Mouse (Mus musculus) heart, embryonic 14.5 days (tissue): ENCODE data around the gene Alg3. TPM values are rescaled to one million over a fixed set of nuclear protein-coding genes. Genes with fewer than 3 reads are reported as not detected.

Source experiments
- ATAC-seq: fragments of 200-750 bp; cut with Nextera tagmentation; 2 replicates; pipeline ENCODE4 v1.8.0; 2017; ENCODE audit warnings: low read depth, moderate TSS enrichment; ENCODE audit not compliant: insufficient number of reproducible peaks, insufficient read depth, low FRiP score
- H3K27ac ChIP-seq, 2 experiments: fragments of 200-500 bp in 1 of 2; fragments of 300-500 bp in 1 of 2; sonication (generic) in 1 of 2; replicated peaks in 1 of 2; 2 replicates each; pipeline ENCODE4 v1.5.1; 2012 to 2014; ENCODE audit warnings: low read depth in 2 of 2, low read length in 2 of 2, control low read depth in 1 of 2, mild to moderate bottlenecking in 1 of 2, mixed read lengths in 1 of 2; ENCODE audit not compliant: control insufficient read depth in 1 of 2, insufficient read depth in 1 of 2
- H3K27me3 ChIP-seq: fragments of 300-500 bp; sonication (generic); 2 replicates; pipeline ENCODE4 v1.6.1; 2014; ENCODE audit warnings: mild to moderate bottlenecking, low read length, control low read depth; ENCODE audit not compliant: control insufficient read depth, insufficient read depth
- H3K36me3 ChIP-seq: fragments of 300-500 bp; sonication (generic); 2 replicates; pipeline ENCODE4 v1.6.1; 2014; ENCODE audit warnings: mild to moderate bottlenecking, control low read depth, low read length, mixed read lengths; ENCODE audit not compliant: control insufficient read depth, insufficient read depth
- H3K4me1 ChIP-seq, 2 experiments: fragments of 200-500 bp in 1 of 2; fragments of 300-500 bp in 1 of 2; sonication (generic) in 1 of 2; 2 replicates each; pipeline ENCODE4 v1.6.1; 2012 to 2014; ENCODE audit warnings: low read length in 2 of 2, control low read depth in 1 of 2, mixed read lengths in 1 of 2; ENCODE audit not compliant: control insufficient read depth in 2 of 2, insufficient read depth in 2 of 2
- H3K4me2 ChIP-seq: fragments of 300-500 bp; sonication (generic); 2 replicates; pipeline ENCODE4 v1.6.1; 2014; ENCODE audit warnings: mild to moderate bottlenecking, low read length
- H3K4me3 ChIP-seq, 2 experiments: fragments of 200-500 bp in 1 of 2; fragments of 300-500 bp in 1 of 2; sonication (generic) in 1 of 2; 2 replicates each; pipeline ENCODE4 v1.5.1; 2012 to 2014; ENCODE audit warnings: low read length in 2 of 2, mild to moderate bottlenecking in 2 of 2, control low read depth in 1 of 2, low read depth in 1 of 2, moderate library complexity in 1 of 2; ENCODE audit not compliant: control insufficient read depth in 1 of 2, insufficient read depth in 1 of 2
- H3K9ac ChIP-seq: fragments of 300-500 bp; sonication (generic); 2 replicates; pipeline ENCODE4 v1.6.1; 2014; ENCODE audit warnings: mild to moderate bottlenecking, low read length
- H3K9me3 ChIP-seq: fragments of 300-500 bp; sonication (generic); 2 replicates; pipeline ENCODE4 v1.6.1; 2016; ENCODE audit warnings: low read length, control low read depth; ENCODE audit not compliant: control insufficient read depth
- whole genome bisulfite sequencing: fragments of 180-500 bp; shearing (Covaris S2); extraction: QIAGEN DNeasy Blood & Tissue Kit; methylation state at CpG from one replicate; pipeline ENCODE4 v1.1.7; 2014; 5-methylcytosine and 5-hydroxymethylcytosine counted together
- polyA plus RNA-seq: library from polyadenylated mRNA; unstranded; fragments of >200 nt; fragmentation: Nextera tagmentation; extraction: Ambion mirVana; gene quantifications from 2 replicates; pipeline ENCODE4 v1.2.1, GENCODE M21; 2014

Gene Alg3
- polyA plus RNA-seq, 1 experiment from 2014 or later = 29.3 TPM

DNA sequence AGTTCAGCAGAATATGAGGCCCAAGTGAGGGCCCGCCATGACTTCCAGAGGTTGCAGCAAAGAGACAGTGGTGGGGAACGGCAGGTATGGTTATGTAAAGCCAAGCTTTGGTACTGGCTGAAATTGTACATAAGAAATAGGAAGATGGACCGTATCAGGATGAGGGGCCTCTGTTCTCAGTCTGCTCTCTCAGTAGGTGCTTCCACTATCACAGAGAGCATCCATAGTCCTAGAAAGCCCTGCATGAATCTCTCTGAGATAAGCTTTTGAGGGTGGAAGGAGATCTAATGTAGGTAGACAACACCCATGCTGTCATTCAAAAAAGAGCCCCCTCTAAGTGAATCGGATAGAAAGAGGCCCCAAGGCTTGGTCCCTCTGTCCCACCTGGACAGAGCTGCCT, 15.8 kb downstream of the Alg3 start:
- WGBS = 71% methylated on average over 4 of the region's 4 CpGs
- Histone ChIP-seq H3K9me3 (no peaks in the 10 kb centered on the region), H3K4me1 (peaks cover 0 to 5% of the 10 kb centered on the region in 2 experiments; a peak in 1 of 4 replicates), H3K4me2 (no peak overlapping the region), H3K4me3 (no peak overlapping the region), H3K36me3 (no peaks in the 10 kb centered on the region), H3K9ac (no peak overlapping the region), H3K27ac (no peak overlapping the region), H3K27me3 (peaks cover 34% of the 10 kb centered on the region)
- no peak for ATAC-seq

DNA sequence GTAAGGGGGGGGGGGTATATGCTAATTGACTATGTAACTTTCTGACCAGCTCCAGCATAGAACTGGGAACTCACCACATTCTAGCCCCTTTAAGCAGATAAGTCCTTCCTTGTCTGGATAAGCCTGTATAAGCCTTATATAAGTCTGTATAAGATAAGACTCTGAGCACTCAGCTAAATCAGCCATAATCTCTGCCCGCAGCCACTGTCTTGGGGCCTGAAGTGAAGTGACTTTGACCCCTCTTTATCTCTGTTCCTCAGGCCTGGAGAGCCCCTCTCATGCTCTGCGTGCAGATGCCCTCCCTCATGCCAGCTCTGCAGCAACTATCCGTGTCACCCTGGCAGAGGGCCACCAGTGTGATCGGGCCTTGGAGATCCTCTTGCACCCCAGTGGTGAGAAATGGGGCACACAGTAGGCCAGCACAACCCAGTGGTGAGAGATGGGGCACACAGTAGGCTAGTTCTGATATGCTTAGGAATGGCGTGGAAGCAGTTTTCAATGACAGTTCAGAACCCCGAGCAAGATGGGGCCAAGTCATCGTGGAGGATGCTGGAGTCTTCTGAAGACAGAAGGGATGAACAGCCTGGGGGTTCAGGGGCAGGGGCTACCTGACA, 16.4 kb downstream of the Alg3 start:
- no peak for ATAC-seq
- Histone ChIP-seq H3K9ac (no peak overlapping the region), H3K36me3 (no peaks in the 10 kb centered on the region), H3K9me3 (no peaks in the 10 kb centered on the region), H3K4me2 (no peak overlapping the region), H3K27ac (no peak overlapping the region), H3K4me3 (no peak overlapping the region), H3K4me1 (peaks cover under 1 to 10% of the 10 kb centered on the region in 2 experiments; a peak in 2 of 4 replicates), H3K27me3 (peaks cover 40% of the 10 kb centered on the region)
- 59% methylated on average over 7 of the region's 7 CpGs for WGBS

DNA sequence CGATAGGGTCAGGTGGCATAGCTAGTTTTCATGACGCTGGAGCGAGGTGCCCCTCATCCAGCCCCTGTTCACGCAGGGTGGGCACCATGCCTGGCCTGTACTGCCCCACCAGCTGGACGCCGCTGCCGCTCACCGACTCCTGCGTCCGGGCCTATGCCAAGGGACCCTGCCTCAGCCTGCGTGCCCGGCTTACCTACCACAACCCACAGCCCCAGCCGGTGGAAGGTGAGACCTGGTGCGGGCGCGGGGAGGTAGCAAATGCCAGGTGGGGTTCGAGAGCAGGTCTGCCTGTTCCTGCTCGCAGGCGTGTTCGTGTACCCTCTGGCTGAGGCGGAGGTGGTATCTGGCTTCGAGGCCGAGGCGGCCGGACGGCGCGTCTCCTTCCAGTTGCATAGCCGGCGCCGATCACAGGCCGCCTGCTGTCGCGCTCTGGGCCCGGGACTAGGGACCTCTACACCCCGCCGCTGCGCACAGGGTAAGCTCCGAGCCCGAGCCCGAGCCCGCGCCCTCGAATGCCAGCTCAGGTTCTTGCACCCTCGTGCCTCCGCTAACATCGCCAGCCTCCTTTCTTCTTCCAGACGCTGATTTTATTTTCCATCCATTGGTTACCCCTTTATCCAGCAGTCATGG, 20.3 kb downstream of the Alg3 start:
- Histone ChIP-seq H3K4me2 (peak overlapping the region; percentile 88), H3K4me1 (peaks cover 5 to 21% of the 10 kb centered on the region in 2 experiments; a peak in 2 of 4 replicates), H3K9ac (no peak overlapping the region), H3K9me3 (no peaks in the 10 kb centered on the region), H3K36me3 (no peaks in the 10 kb centered on the region), H3K27me3 (peaks cover 63% of the 10 kb centered on the region), H3K27ac (no peak overlapping the region), H3K4me3 (peak overlapping the region; percentile 8 to 52; a peak in 2 of 4 replicates)
- 7% methylated on average over 47 of the region's 48 CpGs for WGBS
- ATAC-seq = no peak

DNA sequence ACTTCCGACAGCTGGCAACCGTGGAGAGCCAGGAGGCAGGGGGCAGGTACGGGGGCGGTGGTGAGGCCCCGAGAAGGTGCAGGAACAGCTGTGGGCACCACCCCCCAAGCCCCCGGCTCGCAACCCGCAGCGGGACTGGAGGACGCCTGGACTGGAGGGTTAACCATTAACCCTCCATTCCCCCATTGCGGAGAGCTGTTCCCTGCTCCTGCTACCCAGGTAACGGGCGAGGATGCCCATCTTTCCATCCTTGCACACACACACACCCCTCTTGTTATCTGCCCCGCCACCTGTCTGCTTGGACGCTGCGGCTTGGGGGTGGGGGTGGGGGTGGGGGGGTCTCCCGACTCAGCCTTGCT, 20.9 kb downstream of the Alg3 start:
- ATAC-seq = no peak
- no peaks in the 10 kb centered on the region for H3K9me3 ChIP-seq

DNA sequence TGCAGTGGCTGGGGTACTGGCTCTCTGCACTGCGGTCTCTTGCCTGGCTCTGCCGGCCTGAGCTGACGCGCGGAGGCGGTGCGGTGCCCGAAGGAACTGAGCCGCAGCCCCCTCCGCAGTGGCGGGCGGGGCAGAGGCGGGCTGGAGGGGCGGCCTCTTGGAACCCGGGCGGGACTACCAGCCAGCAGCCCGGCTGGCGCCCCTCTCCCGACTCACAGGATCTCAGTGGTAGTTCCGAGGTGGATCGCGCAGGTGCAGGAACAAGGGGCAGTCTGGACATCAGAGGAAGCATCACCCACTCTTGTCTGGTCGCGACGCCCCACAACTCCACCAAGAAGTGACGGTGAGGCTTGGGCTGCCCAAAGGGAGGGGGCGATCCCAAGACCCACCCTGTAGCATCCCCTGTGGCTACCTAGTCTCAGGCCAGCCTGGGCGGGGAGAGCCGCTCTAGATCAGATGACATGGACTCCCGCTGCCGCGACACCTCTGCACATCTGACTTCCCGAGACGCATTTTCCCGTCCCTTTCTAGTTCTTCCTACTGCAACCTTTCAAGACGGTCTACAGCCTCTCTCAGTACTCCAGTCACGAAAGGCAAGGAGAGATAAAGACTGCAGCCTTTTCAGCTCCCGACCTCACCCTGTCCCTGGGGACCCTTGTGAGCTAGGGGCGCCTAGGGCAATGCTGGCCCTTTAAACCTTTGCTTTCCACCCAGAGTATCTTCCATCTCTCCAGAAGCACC, 21.4 kb downstream of the Alg3 start:
- Histone ChIP-seq H3K4me3 (peak overlapping the region; percentile 51 to 52), H3K9ac (peak overlapping the region; percentile 48), H3K27me3 (peaks cover 63% of the 10 kb centered on the region), H3K36me3 (no peaks in the 10 kb centered on the region), H3K27ac (no peak overlapping the region), H3K4me1 (peaks cover 5 to 21% of the 10 kb centered on the region in 2 experiments; a peak in 2 of 4 replicates), H3K9me3 (no peaks in the 10 kb centered on the region), H3K4me2 (peak overlapping the region; percentile 88)
- peak; percentile 48; the same call in 1 of the 2 replicates for ATAC-seq
- WGBS = under 1% methylated on average over 36 of the region's 39 CpGs

More for the DNA sequence above, 20.9 kb downstream of the Alg3 start:
- Histone ChIP-seq H3K4me1 (peaks cover 5 to 21% of the 10 kb centered on the region in 2 experiments; a peak in 2 of 4 replicates), H3K4me2 (peak overlapping the region; percentile 88), H3K36me3 (no peaks in the 10 kb centered on the region), H3K27me3 (peaks cover 63% of the 10 kb centered on the region), H3K9ac (no peak overlapping the region), H3K27ac (no peak overlapping the region), H3K4me3 (peak overlapping the region in 1 of 2 experiments; percentile 52; a peak in 3 of 4 replicates)
- WGBS = 6% methylated on average over 17 of the region's 17 CpGs

DNA sequence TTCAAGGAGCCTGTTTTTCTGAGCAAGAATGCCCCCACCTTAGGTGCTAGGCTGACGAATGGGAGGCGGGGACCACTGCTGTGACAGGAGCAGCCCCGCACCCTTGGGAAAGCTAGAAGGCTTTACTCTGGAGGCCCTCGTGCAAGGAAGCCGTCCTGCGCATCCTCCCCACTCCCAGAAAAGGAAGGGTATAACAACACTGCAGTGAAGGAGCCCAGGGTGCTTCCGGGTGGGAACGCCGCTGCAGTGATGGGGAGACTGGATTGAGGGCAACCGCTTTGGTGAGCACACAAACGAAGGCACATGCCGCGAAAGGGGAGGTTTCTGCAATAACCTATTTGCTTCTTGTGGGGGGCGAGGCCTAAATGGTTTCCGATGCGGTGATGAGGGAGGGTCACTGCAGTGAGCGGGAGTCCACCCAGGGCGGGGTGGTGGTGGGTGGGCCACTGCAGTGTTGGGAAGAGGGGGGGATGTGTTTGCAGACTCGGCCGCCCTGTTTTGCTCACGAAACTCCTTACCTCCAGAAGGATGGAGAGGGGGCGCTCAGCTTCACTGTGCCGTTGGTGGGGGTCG, 22.1 kb downstream of the Alg3 start, which contains the start of gene Vwa5b2:
Gene Vwa5b2, plus strand, starts transcription at position 106 of the 573 bp plus-strand sequence.
- peak within 1 kb of the TSS; percentile 88 for H3K4me2 ChIP-seq
- peaks cover 63% of the 10 kb centered on the region for H3K27me3 ChIP-seq
- peak within 1 kb of the TSS; percentile 48 for H3K9ac ChIP-seq
- H3K4me1 ChIP-seq = peaks cover 5 to 21% of the 10 kb centered on the region in 2 experiments; a peak in 2 of 4 replicates
- H3K4me3 ChIP-seq = peak within 1 kb of the TSS; percentile 51 to 52
- no peak for ATAC-seq
- WGBS = 1% methylated on average over 24 of the region's 24 CpGs
- no peaks in the 10 kb centered on the region for H3K9me3 ChIP-seq
- no peaks in the 10 kb centered on the region for H3K36me3 ChIP-seq
- H3K27ac ChIP-seq = no peak within 1 kb of the TSS

DNA sequence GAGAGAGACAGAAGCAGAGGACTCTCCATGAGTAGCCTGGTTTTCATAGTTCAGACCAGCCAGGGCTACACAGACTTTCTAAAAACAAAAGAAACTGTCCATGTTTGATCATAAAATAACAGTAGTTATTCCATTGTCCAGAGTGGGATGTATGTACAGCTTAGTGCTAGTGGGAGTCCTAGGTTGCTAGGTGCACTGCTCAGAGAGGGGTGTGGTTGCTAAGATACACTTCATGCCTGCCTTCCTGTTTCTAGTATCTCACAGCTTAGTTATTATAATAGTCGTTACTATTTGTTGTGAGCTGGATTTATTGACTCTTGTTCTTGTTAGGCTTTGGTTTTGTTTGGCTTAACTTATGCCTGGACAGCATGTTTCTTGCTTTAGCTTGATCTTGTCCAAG, 46.5 kb downstream of the Alg3 start:
- no peaks in the 10 kb centered on the region for H3K27me3 ChIP-seq
- no peak overlapping the region for H3K4me2 ChIP-seq
- peaks cover 29% of the 10 kb centered on the region for H3K36me3 ChIP-seq
- H3K9ac ChIP-seq = no peak overlapping the region
- H3K4me1 ChIP-seq = no peaks in the 10 kb centered on the region
- no peak overlapping the region for H3K4me3 ChIP-seq
- 69% methylated on average over 1 of the region's 1 CpGs for WGBS
- no peak overlapping the region for H3K27ac ChIP-seq
- no peaks in the 10 kb centered on the region for H3K9me3 ChIP-seq
- ATAC-seq = no peak
